Mouse (Mus musculus): ENCODE measurements around the gene Ulk4.

GRCm38 (mm10) chr9:120993004-120993403, 284.0 kb downstream of the Ulk4 start:
- TF ChIP-seq CTCF (IDR thresholded peaks at IDR 0.05; ENCODE audit: borderline replicate concordance, insufficient read depth, low read length), result no peak
- TF ChIP-seq POLR2A (IDR thresholded peaks at IDR 0.05; ENCODE audit: low read depth, low read length), result no peak
